8 mouse cellular contexts compared by ENCODE assay signal in genomic region chr2:118373572-118374279, GRCm38 (mm10). TPM values are rescaled to one million over a fixed set of nuclear protein-coding genes. Genes with fewer than 3 reads are reported as not detected.
A peak's percentile ranks its signal among the peaks of the same experiment; 100 is the strongest.
DNase-seq lines count a peak whose midpoint lies in the region; ATAC-seq and TF ChIP-seq lines count a peak whose summit lies in the region.

No protein-coding gene starts in this region.

- H3K9ac ChIP-seq in liver, postnatal 0 days (replicated peaks): peak overlapping the region; percentile 27; the same call in 1 of the 2 replicates
- peak overlapping the region; percentile 70 for H3K9ac ChIP-seq in neural tube, embryonic 13.5 days

- TF ChIP-seq POLR2A in cerebellum, adult 2 months (IDR thresholded peaks at IDR 0.05; ENCODE audit: borderline replicate concordance, insufficient read depth, low read length): no peak; the same call in none of the 2 replicates

- peaks cover 67% of the 10 kb centered on the region for H3K27me3 ChIP-seq in E14TG2a.4 (ENCODE audit: insufficient read depth, low read length)
- no peaks in the 10 kb centered on the region for H3K27me3 ChIP-seq in cerebellum, adult 2 months (ENCODE audit: control insufficient read depth, insufficient read depth, low read length)
- peaks cover 32% of the 10 kb centered on the region for H3K27me3 ChIP-seq in liver, postnatal 0 days (ENCODE audit: insufficient read depth, low read length)
- H3K27me3 ChIP-seq in neural tube, embryonic 13.5 days: peaks cover 31% of the 10 kb centered on the region

- ATAC-seq in liver, postnatal 0 days: peak; percentile 89
- peak; percentile 94 for ATAC-seq in neural tube, embryonic 13.5 days (ENCODE audit: low read depth)

- H3K4me2 ChIP-seq in liver, postnatal 0 days (ENCODE audit: low read depth, low read length): peak overlapping the region; percentile 86
- peak overlapping the region; percentile 84 for H3K4me2 ChIP-seq in neural tube, embryonic 13.5 days

- H3K4me1 ChIP-seq in E14TG2a.4 (replicated peaks; ENCODE audit: low read depth, low read length): peaks cover 4% of the 10 kb centered on the region
- H3K4me1 ChIP-seq in cerebellum, adult 2 months (ENCODE audit: control insufficient read depth, insufficient read depth, low read length): no peaks in the 10 kb centered on the region
- H3K4me1 ChIP-seq in liver, postnatal 0 days (ENCODE audit: insufficient read depth): peaks cover 16% of the 10 kb centered on the region
- peaks cover 20% of the 10 kb centered on the region for H3K4me1 ChIP-seq in neural tube, embryonic 13.5 days (replicated peaks)

- peak overlapping the region; percentile 76 for H3K4me3 ChIP-seq in E14TG2a.4 (replicated peaks; ENCODE audit: low read length)
- peak overlapping the region; percentile 79 for H3K4me3 ChIP-seq in cerebellum, adult 2 months (replicated peaks; ENCODE audit: insufficient read depth, low read depth, low read length)
- H3K4me3 ChIP-seq in layer of hippocampus, adult 2 months: peak overlapping the region; percentile 79
- peak overlapping the region; percentile 54 for H3K4me3 ChIP-seq in liver, postnatal 0 days (ENCODE audit: low read depth, low read length)
- peak overlapping the region; percentile 48 for H3K4me3 ChIP-seq in neural tube, embryonic 13.5 days

- WGBS in cerebellum, adult 2 months: 1% methylated on average over 43 of the region's 43 CpGs
- 4% methylated on average over 43 of the region's 43 CpGs for WGBS in liver, postnatal 0 days (ENCODE audit: insufficient replicate concordance)
- 2% methylated on average over 43 of the region's 43 CpGs for WGBS in neural tube, embryonic 13.5 days

- H3K9me3 ChIP-seq in E14TG2a.4 (ENCODE audit: low read length): no peaks in the 10 kb centered on the region
- no peaks in the 10 kb centered on the region for H3K9me3 ChIP-seq in liver, postnatal 0 days (ENCODE audit: low read length)
- H3K9me3 ChIP-seq in neural tube, embryonic 13.5 days: no peaks in the 10 kb centered on the region

- peak; percentile 80 to 86 for DNase-seq in cerebellum, adult 2 months
- peak; percentile 68 for DNase-seq in forelimb bud, embryonic 11.5 days (ENCODE audit: low read depth, low spot score)
- DNase-seq in heart, postnatal 4 days: peak; percentile 78
- peak; percentile 87 to 91 for DNase-seq in layer of hippocampus, adult 2 months (ENCODE audit: low spot score in 2 of 2)
- DNase-seq in liver, postnatal 0 days: peak; percentile 80
- DNase-seq in telencephalon, adult 2 months (ENCODE audit: low read depth, low spot score): peak; percentile 74

- TF ChIP-seq CTCF in E14TG2a.4 (conservative IDR thresholded peaks at IDR 0.05; ENCODE audit: low read length): no peak
- TF ChIP-seq CTCF in cerebellum, adult 2 months (IDR thresholded peaks at IDR 0.05; ENCODE audit: borderline replicate concordance, insufficient read depth, low read depth, low read length): peak; percentile 27; the same call in 1 of the 2 replicates
- peak; percentile 24 for TF ChIP-seq CTCF in layer of hippocampus, adult 2 months (conservative IDR thresholded peaks at IDR 0.05)
- TF ChIP-seq CTCF in liver, postnatal 0 days (IDR thresholded peaks at IDR 0.05; ENCODE audit: low read depth): peak; percentile 37; the same call in 1 of the 2 replicates

- peak overlapping the region; percentile 87 for H3K27ac ChIP-seq in cerebellum, adult 2 months (ENCODE audit: insufficient read depth, low read length)
- peak overlapping the region; percentile 92 for H3K27ac ChIP-seq in layer of hippocampus, adult 2 months
- H3K27ac ChIP-seq in liver, postnatal 0 days (ENCODE audit: low read depth): no peak overlapping the region
- H3K27ac ChIP-seq in neural tube, embryonic 13.5 days (replicated peaks): peak overlapping the region; percentile 73

- no peaks in the 10 kb centered on the region for H3K36me3 ChIP-seq in E14TG2a.4 (ENCODE audit: insufficient read depth, low read length)
- H3K36me3 ChIP-seq in liver, postnatal 0 days (replicated peaks; ENCODE audit: insufficient read depth, low read length): no peaks in the 10 kb centered on the region
- no peaks in the 10 kb centered on the region for H3K36me3 ChIP-seq in neural tube, embryonic 13.5 days

- TF ChIP-seq EP300 in liver, postnatal 0 days (IDR thresholded peaks at IDR 0.05; ENCODE audit: low read depth): no peak

RNA-seq across cellular contexts. Expression of gene Gpr176, which starts 0.5 kb away (rescaled TPM):
- polyA plus RNA-seq in cerebellum, adult 2 months (2012; rRNA removed): 4.4 and 5.6 TPM in 2 replicates
- total RNA-seq in heart, postnatal 4 days (2021): 1 to 10 TPM in 1 of 2 experiments, under 1 TPM in 1; 0.76 to 1.1 TPM
- total RNA-seq in layer of hippocampus, adult 2 months (2021): 10 to 100 TPM; 10.8 to 11.8 TPM
- polyA plus RNA-seq in liver, postnatal 0 days (2015; fragmentation: Nextera tagmentation; extraction: Ambion mirVana): 0.05 and 0.07 TPM in 2 replicates
- 3.6 and 4.6 TPM in 2 replicates for polyA plus RNA-seq in neural tube, embryonic 13.5 days (2015; fragmentation: Nextera tagmentation; extraction: Ambion mirVana)

RNA-seq across cellular contexts. Expression of gene Eif2ak4, which starts 14.7 kb away (rescaled TPM):
- polyA plus RNA-seq in cerebellum, adult 2 months (2012; rRNA removed): 21.5 and 23.0 TPM in 2 replicates
- total RNA-seq in heart, postnatal 4 days (2021): 10 to 100 TPM; 14.1 to 14.3 TPM
- total RNA-seq in layer of hippocampus, adult 2 months (2021): 10 to 100 TPM; 26.3 to 26.7 TPM
- polyA plus RNA-seq in liver, postnatal 0 days (2015; fragmentation: Nextera tagmentation; extraction: Ambion mirVana): 3.0 and 3.1 TPM in 2 replicates
- polyA plus RNA-seq in neural tube, embryonic 13.5 days (2015; fragmentation: Nextera tagmentation; extraction: Ambion mirVana): 7.7 and 8.0 TPM in 2 replicates
